In the genomic region with DNA sequence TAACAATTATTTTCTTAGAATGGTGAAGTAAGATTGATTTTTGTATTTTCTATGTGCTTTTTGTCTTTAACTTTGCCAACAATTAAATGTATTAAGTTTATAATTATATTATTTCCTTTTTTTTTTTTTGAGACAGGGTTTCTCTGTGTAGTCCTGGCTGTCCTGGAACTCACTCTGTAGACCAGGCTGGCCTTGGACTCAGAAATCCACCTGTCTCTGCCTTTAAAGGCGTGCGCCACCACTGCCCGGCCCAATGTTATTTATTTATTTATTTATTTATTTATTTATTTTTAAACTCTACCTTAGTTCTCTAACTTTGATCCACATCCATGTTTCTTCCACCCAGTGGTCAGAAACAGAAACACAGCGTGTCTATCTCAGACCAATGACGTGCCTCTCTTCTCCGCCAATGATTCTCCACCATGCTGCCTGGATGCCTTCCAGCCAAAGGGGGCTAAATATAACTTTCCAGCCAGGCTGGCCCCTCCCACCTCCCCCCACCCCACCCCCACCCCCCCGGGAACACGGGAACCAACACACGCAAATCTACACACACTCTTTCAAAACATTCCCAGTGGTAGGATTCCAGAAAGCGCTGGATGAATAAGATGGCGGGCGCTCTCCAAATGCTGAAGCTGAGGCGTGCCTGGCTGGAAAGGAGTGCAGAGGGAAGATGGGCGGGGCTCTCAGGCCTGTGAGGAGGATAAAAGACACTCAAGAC, we compare ENCODE assay signal across 8 mouse cellular contexts. TPM values are rescaled to one million over a fixed set of nuclear protein-coding genes. Genes with fewer than 3 reads are reported as not detected.
DNase-seq lines count a peak whose midpoint lies in the region; ATAC-seq and TF ChIP-seq lines count a peak whose summit lies in the region.
"Had no signal": no experiment of that assay in that cellular context is flagged by ENCODE, and none has a peak within 500 bp of the region (broad histone marks: within the 10 kb centered on the region; RNA-seq: fewer than 3 reads in every experiment).

No protein-coding gene starts in this region.

- H3K27me3 ChIP-seq in intestine, embryonic 15.5 days (replicated peaks) = no peaks in the 10 kb centered on the region
- H3K27me3 ChIP-seq in liver, postnatal 0 days (ENCODE audit: insufficient read depth, low read length) = no peaks in the 10 kb centered on the region; the same call in 1 of the 2 replicates
- H3K27me3 ChIP-seq: embryonic facial prominence, embryonic 15.5 days had no signal

- no peaks in the 10 kb centered on the region for H3K9me3 ChIP-seq in intestine, embryonic 15.5 days
- no peaks in the 10 kb centered on the region for H3K9me3 ChIP-seq in liver, postnatal 0 days (ENCODE audit: low read length)
- H3K9me3 ChIP-seq: embryonic facial prominence, embryonic 15.5 days had no signal

- DNase-seq in R1 (ENCODE audit: low read depth, low spot score) = peak; percentile 92
- peak; percentile 76 to 80 for DNase-seq in adrenal gland, postnatal 36 days
- DNase-seq in gastrocnemius, adult 8-10 months (ENCODE audit: low spot score in 2 of 2) = peak; percentile 30 to 46
- peak; percentile 59 for DNase-seq in liver, postnatal 0 days
- DNase-seq in retina, embryonic 14.5 days (ENCODE audit: low spot score) = peak; percentile 77
- DNase-seq in thymus, postnatal 25 days = no peak

- H3K4me1 ChIP-seq in intestine, embryonic 15.5 days (replicated peaks) = no peaks in the 10 kb centered on the region
- no peaks in the 10 kb centered on the region for H3K4me1 ChIP-seq in liver, postnatal 0 days (ENCODE audit: insufficient read depth)
- H3K4me1 ChIP-seq: embryonic facial prominence, embryonic 15.5 days had no signal

- no peak overlapping the region; the same call in 1 of the 2 replicates for H3K4me2 ChIP-seq in intestine, embryonic 15.5 days (replicated peaks)
- H3K4me2 ChIP-seq in liver, postnatal 0 days (ENCODE audit: low read depth, low read length) = no peak overlapping the region
- H3K4me2 ChIP-seq: embryonic facial prominence, embryonic 15.5 days had no signal

- ATAC-seq in intestine, embryonic 15.5 days = peak; percentile 82
- ATAC-seq in liver, postnatal 0 days = peak; percentile 25; the same call in 1 of the 2 replicates

- WGBS in intestine, embryonic 15.5 days = 18% methylated on average over 14 of the region's 14 CpGs
- 25% methylated on average over 14 of the region's 14 CpGs for WGBS in liver, postnatal 0 days (ENCODE audit: insufficient replicate concordance)

- TF ChIP-seq CTCF in liver, postnatal 0 days (IDR thresholded peaks at IDR 0.05; ENCODE audit: low read depth) = 0 out of 2 replicates have a peak, but pooled peaks have one; percentile 15

- no peak overlapping the region for H3K27ac ChIP-seq in intestine, embryonic 15.5 days
- H3K27ac ChIP-seq in liver, postnatal 0 days (ENCODE audit: low read depth) = no peak overlapping the region
- H3K27ac ChIP-seq: embryonic facial prominence, embryonic 15.5 days had no signal

- H3K9ac ChIP-seq in intestine, embryonic 15.5 days = no peak overlapping the region
- no peak overlapping the region for H3K9ac ChIP-seq in liver, postnatal 0 days (replicated peaks)
- H3K9ac ChIP-seq: embryonic facial prominence, embryonic 15.5 days had no signal

- no peak for TF ChIP-seq EP300 in liver, postnatal 0 days (IDR thresholded peaks at IDR 0.05; ENCODE audit: low read depth)

- no peaks in the 10 kb centered on the region for H3K36me3 ChIP-seq in intestine, embryonic 15.5 days
- no peaks in the 10 kb centered on the region for H3K36me3 ChIP-seq in liver, postnatal 0 days (replicated peaks; ENCODE audit: insufficient read depth, low read length)
- H3K36me3 ChIP-seq: embryonic facial prominence, embryonic 15.5 days had no signal

- H3K4me3 ChIP-seq in intestine, embryonic 15.5 days (replicated peaks) = no peak overlapping the region
- H3K4me3 ChIP-seq in liver, postnatal 0 days (ENCODE audit: low read depth, low read length) = no peak overlapping the region
- H3K4me3 ChIP-seq: embryonic facial prominence, embryonic 15.5 days had no signal

RNA-seq across cellular contexts. Expression of a gene that starts 7.4 kb away (rescaled TPM):
- total RNA-seq in adrenal gland, postnatal 36 days (2021) = 1 to 10 TPM; 6.3 to 7.5 TPM
- under 1 TPM; 0.22 to 0.36 (median 0.29) TPM for total RNA-seq in gastrocnemius, adult 8-10 months (2022)
- 5.9 and 6.4 TPM in 2 replicates for polyA plus RNA-seq in intestine, embryonic 15.5 days (2015; fragmentation: Nextera tagmentation; extraction: Ambion mirVana)
- polyA plus RNA-seq in liver, postnatal 0 days (2015; fragmentation: Nextera tagmentation; extraction: Ambion mirVana) = 0.06 TPM in 2 replicates

RNA-seq across cellular contexts. Expression of a gene that starts 10.4 kb away (rescaled TPM):
- 100 to 1,000 TPM; 148 to 190 TPM for total RNA-seq in adrenal gland, postnatal 36 days (2021)
- 100 to 1,000 TPM in 2 of 4 experiments, 10 to 100 TPM in 2; 89.1 to 101 (median 99.3) TPM for total RNA-seq in gastrocnemius, adult 8-10 months (2022)
- polyA plus RNA-seq in intestine, embryonic 15.5 days (2015; fragmentation: Nextera tagmentation; extraction: Ambion mirVana) = 150 and 154 TPM in 2 replicates
- polyA plus RNA-seq in liver, postnatal 0 days (2015; fragmentation: Nextera tagmentation; extraction: Ambion mirVana) = 65.3 and 67.4 TPM in 2 replicates

RNA-seq across cellular contexts. Expression of a gene that starts 33.0 kb away (rescaled TPM):
- total RNA-seq in adrenal gland, postnatal 36 days (2021) = 10 to 100 TPM; 42.0 to 45.2 TPM
- total RNA-seq in gastrocnemius, adult 8-10 months (2022) = 10 to 100 TPM; 16.0 to 20.8 (median 17.4) TPM
- 13.1 and 15.7 TPM in 2 replicates for polyA plus RNA-seq in intestine, embryonic 15.5 days (2015; fragmentation: Nextera tagmentation; extraction: Ambion mirVana)
- 5.3 and 5.7 TPM in 2 replicates for polyA plus RNA-seq in liver, postnatal 0 days (2015; fragmentation: Nextera tagmentation; extraction: Ambion mirVana)

RNA-seq across cellular contexts. Expression of a gene that starts 44.4 kb away (rescaled TPM):
- 10 to 100 TPM; 39.2 to 48.1 TPM for total RNA-seq in adrenal gland, postnatal 36 days (2021)
- total RNA-seq in gastrocnemius, adult 8-10 months (2022) = 1 to 10 TPM; 7.6 to 8.8 (median 8.4) TPM
- polyA plus RNA-seq in intestine, embryonic 15.5 days (2015; fragmentation: Nextera tagmentation; extraction: Ambion mirVana) = 33.7 and 35.0 TPM in 2 replicates
- 14.7 and 17.7 TPM in 2 replicates for polyA plus RNA-seq in liver, postnatal 0 days (2015; fragmentation: Nextera tagmentation; extraction: Ambion mirVana)

RNA-seq across cellular contexts. Expression of a gene that starts 55.8 kb away (rescaled TPM):
- 100 to 1,000 TPM; 102 to 123 TPM for total RNA-seq in adrenal gland, postnatal 36 days (2021)
- total RNA-seq in gastrocnemius, adult 8-10 months (2022) = 10 to 100 TPM; 59.2 to 76.6 (median 66.0) TPM
- polyA plus RNA-seq in intestine, embryonic 15.5 days (2015; fragmentation: Nextera tagmentation; extraction: Ambion mirVana) = 113 and 129 TPM in 2 replicates
- 51.3 and 62.3 TPM in 2 replicates for polyA plus RNA-seq in liver, postnatal 0 days (2015; fragmentation: Nextera tagmentation; extraction: Ambion mirVana)

Comparison
In these comparisons a context has a peak if more than half of its experiments do, and no peak if none do; other contexts are left out.
1. RNA of a gene that starts 7.4 kb away (total RNA-seq): 6.3 to 7.5 TPM in adrenal gland, postnatal 36 days; 0.22 to 0.36 TPM in gastrocnemius, adult 8-10 months; every median in the first group is over 4 times any median in the second.